Mouse (Mus musculus) C2C12 (cell line): ENCODE measurements around the gene Zfp617. TPM values are rescaled to one million over a fixed set of nuclear protein-coding genes. Genes with fewer than 3 reads are reported as not detected.

Source experiments
- H3K27me3 ChIP-seq: one replicate; pipeline ENCODE4 v1.6.1; 2011; ENCODE audit not compliant: control insufficient read depth, insufficient read depth, insufficient read length
- H3K36me3 ChIP-seq: one replicate; pipeline ENCODE4 v1.6.1; 2011; ENCODE audit not compliant: control insufficient read depth, insufficient read depth
- H3K4me3 ChIP-seq: one replicate; pipeline ENCODE4 v1.5.1; 2011; ENCODE audit warnings: mild to moderate bottlenecking, control low read depth; ENCODE audit not compliant: poor library complexity, insufficient read depth, severe bottlenecking
- H3K79me2 ChIP-seq: one replicate; pipeline ENCODE4 v1.6.1; 2011; ENCODE audit not compliant: control insufficient read depth, insufficient read depth
- H3K79me3 ChIP-seq: one replicate; pipeline ENCODE4 v1.6.1; 2011; ENCODE audit warnings: low read depth, control low read depth
- H3ac ChIP-seq: one replicate; pipeline ENCODE3; 2011; ENCODE audit warnings: low read depth; ENCODE audit not compliant: control insufficient read depth, insufficient read length
- CEBPB ChIP-seq: IDR thresholded peaks from one replicate; pipeline ENCODE4 v1.6.1; 2011; ENCODE audit warnings: low read depth, mild to moderate bottlenecking, control low read depth, moderate library complexity
- CTCF ChIP-seq: IDR thresholded peaks from one replicate; pipeline ENCODE4 v1.5.1; 2011; ENCODE audit not compliant: control insufficient read depth, insufficient read depth, insufficient read length
- FOSL1 ChIP-seq: IDR thresholded peaks from one replicate; pipeline ENCODE4 v1.8.0; 2011; ENCODE audit warnings: mild to moderate bottlenecking, low read length; ENCODE audit not compliant: poor library complexity, insufficient read depth, severe bottlenecking
- MAX ChIP-seq: IDR thresholded peaks from one replicate; pipeline ENCODE4 v1.6.1; 2011; ENCODE audit warnings: mild to moderate bottlenecking, control low read depth
- MYOD1 ChIP-seq: IDR thresholded peaks from one replicate; pipeline ENCODE4 v1.6.1; 2011; ENCODE audit warnings: low read depth; ENCODE audit not compliant: control insufficient read depth, insufficient read length
- MYOG ChIP-seq: IDR thresholded peaks from one replicate; pipeline ENCODE4 v1.6.1; 2011; ENCODE audit not compliant: control insufficient read depth, insufficient read length; ENCODE audit errors: extremely low read depth
- USF1 ChIP-seq: IDR thresholded peaks from one replicate; pipeline ENCODE4 v1.6.1; 2011; ENCODE audit warnings: low read depth, mild to moderate bottlenecking, control low read depth, moderate library complexity
- polyA plus RNA-seq: library from polyadenylated mRNA; unstranded; fragments of >200 nt; fragmentation: generic; extraction: Trizol; gene quantifications from one replicate; pipeline ENCODE4 v1.2.1, GENCODE M21; 2012; ENCODE audit warnings: missing spikeins

Gene Zfp617
- polyA plus RNA-seq, 1 experiment, result 3.6 TPM

- H3ac ChIP-seq, result no peak overlapping the region
- no peaks in the 10 kb centered on the region for H3K27me3 ChIP-seq
- no peak overlapping the region for H3K4me3 ChIP-seq
- H3K79me3 ChIP-seq, result no peaks in the 10 kb centered on the region
- no peaks in the 10 kb centered on the region for H3K36me3 ChIP-seq
- TF ChIP-seq CTCF (no peak), MYOD1 (no peak), MYOG (no peak), MAX (no peak), FOSL1 (no peak), CEBPB (no peak), USF1 (no peak)
- H3K79me2 ChIP-seq, result no peaks in the 10 kb centered on the region
Measured at GRCm38 (mm10) chr8:71940293-71941208, 32.1 kb downstream of the Zfp617 start.

GRCm38 (mm10) chr8:71941776-71942175 lies 33.3 kb downstream of the Zfp617 start:
- Histone ChIP-seq H3K36me3 (no peaks in the 10 kb centered on the region), H3K79me2 (no peaks in the 10 kb centered on the region), H3K4me3 (no peak overlapping the region), H3K79me3 (no peaks in the 10 kb centered on the region), H3K27me3 (no peaks in the 10 kb centered on the region), H3ac (no peak overlapping the region)
- no peak for TF ChIP-seq CEBPB
- TF ChIP-seq FOSL1, result no peak
- TF ChIP-seq MYOG, result no peak
- TF ChIP-seq MAX, result no peak
- no peak for TF ChIP-seq MYOD1
- TF ChIP-seq USF1, result no peak
- TF ChIP-seq CTCF, result no peak

- peaks cover 13% of the 10 kb centered on the region for H3K79me3 ChIP-seq
- H3K36me3 ChIP-seq, result no peaks in the 10 kb centered on the region
- no peaks in the 10 kb centered on the region for H3K27me3 ChIP-seq
- H3ac ChIP-seq, result no peak overlapping the region
- peaks cover 21% of the 10 kb centered on the region for H3K79me2 ChIP-seq
- TF ChIP-seq CTCF (no peak), CEBPB (no peak), MYOD1 (no peak), USF1 (no peak), FOSL1 (no peak), MYOG (no peak), MAX (no peak)
- H3K4me3 ChIP-seq, result no peak overlapping the region
Measured at GRCm38 (mm10) chr8:71948624-71949023, 40.2 kb downstream of the Zfp617 start.

- Histone ChIP-seq H3ac (peak within 1 kb of the TSS; percentile 57), H3K27me3 (no peaks in the 10 kb centered on the region), H3K79me3 (peaks cover 28% of the 10 kb centered on the region), H3K4me3 (peak within 1 kb of the TSS; percentile 56), H3K79me2 (peaks cover 37% of the 10 kb centered on the region), H3K36me3 (peaks cover 10% of the 10 kb centered on the region)
- no peak for TF ChIP-seq CEBPB
- peak; percentile 63 for TF ChIP-seq MAX
Measured at GRCm38 (mm10) chr8:71950482-71951221, 42.2 kb downstream of the Zfp617 start, which contains the start of gene Zfp961. Gene Zfp961 (plus strand): TSS chr8:71951038.

- TF ChIP-seq MYOG, result no peak
- no peak for TF ChIP-seq CTCF
- TF ChIP-seq USF1, result no peak
- TF ChIP-seq FOSL1, result no peak
- TF ChIP-seq MYOD1, result no peak
- TF ChIP-seq CEBPB, result no peak
- no peak for TF ChIP-seq MAX
- H3K79me3 ChIP-seq, result peaks cover 35% of the 10 kb centered on the region
- no peaks in the 10 kb centered on the region for H3K27me3 ChIP-seq
- peaks cover 47% of the 10 kb centered on the region for H3K79me2 ChIP-seq
- peaks cover 14% of the 10 kb centered on the region for H3K36me3 ChIP-seq
- H3ac ChIP-seq, result peak overlapping the region; percentile 31
- peak overlapping the region; percentile 56 for H3K4me3 ChIP-seq
Measured at GRCm38 (mm10) chr8:71951436-71952161, 43.2 kb downstream of the Zfp617 start.
